Mouse (Mus musculus): ENCODE measurements around the gene Mns1.

The Mns1 gene

GRCm38 (mm10) chr9:72475511-72475910 is 37.7 kb downstream of the Mns1 start:
- DNase-seq (ENCODE audit: low read depth, low spot score) = no peak

- no peak for DNase-seq (ENCODE audit: low read depth, low spot score)
These were observed 39.5 kb downstream of the Mns1 start for GRCm38 (mm10) chr9:72477306-72477705.

DNA sequence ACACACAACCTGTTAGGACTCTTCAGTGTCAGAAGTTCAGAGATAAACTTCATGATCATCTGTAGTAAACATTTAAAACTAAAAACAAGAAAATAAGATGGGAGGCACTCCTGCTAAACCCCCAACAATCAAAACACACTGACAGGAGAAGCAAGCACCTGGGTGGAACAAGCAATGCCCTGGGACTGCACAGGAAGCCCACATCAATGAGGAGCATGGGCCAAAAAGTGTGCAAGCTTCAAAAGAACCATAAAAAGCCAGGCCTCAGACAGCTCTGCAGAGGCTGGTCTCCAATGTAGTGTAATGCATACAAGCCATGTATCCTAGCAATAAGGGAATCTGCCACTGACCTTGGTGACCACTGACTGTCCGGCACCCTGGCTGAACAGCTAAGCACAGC is 41.5 kb downstream of the Mns1 start:
- no peak for DNase-seq (ENCODE audit: low read depth, low spot score)

DNA sequence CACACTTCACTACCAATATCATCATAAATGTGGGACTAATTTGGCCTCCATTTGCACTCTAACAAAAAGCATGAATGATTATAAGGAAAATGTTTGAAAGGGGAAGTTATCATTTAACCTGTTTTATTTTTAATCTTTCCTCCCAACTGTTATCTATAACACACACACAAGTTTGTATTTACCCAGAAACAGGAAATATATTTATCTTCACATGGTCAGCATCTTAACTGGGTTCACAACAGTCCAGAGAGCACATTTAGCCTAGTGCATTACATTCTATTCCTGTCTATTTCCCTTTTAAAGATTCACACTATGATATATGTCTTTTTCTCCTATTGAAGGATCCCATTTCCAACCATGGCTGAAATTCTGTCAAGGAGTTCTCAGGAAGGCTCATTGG is 50.7 kb downstream of the Mns1 start:
- no peak for DNase-seq (ENCODE audit: low read depth, low spot score)

- DNase-seq (ENCODE audit: low read depth, low spot score) = no peak
These were observed 51.3 kb downstream of the Mns1 start for GRCm38 (mm10) chr9:72489131-72489530.

GRCm38 (mm10) chr9:72491559-72492193 is 53.9 kb downstream of the Mns1 start:
- DNase-seq (ENCODE audit: low read depth, low spot score) = peak; percentile 90

- no peak for DNase-seq (ENCODE audit: low read depth, low spot score)
These were observed 54.4 kb downstream of the Mns1 start, which contains the start of gene Tex9 for GRCm38 (mm10) chr9:72492194-72492565. Gene Tex9, minus strand, starts transcription at chr9:72492212.

DNA sequence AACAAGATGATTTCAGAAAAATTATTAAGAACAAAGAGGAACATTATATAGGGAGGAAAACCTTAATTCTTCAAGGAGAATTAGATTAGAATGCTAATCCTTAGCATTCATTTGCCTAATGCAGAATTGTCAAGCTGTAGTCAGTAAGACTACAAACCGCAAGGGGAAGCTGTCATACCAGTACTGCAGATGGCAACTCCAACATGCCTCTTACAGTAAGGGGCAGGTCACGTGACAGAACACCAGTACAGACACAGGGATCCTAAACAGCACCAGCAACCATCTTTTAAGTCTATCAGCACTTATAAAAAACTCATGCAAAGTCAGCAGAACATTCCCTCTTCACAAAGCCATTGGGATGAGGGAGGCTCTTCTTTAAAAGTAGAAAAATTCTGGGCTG is 55.7 kb downstream of the Mns1 start:
- DNase-seq (ENCODE audit: low read depth, low spot score) = no peak

GRCm38 (mm10) chr9:72493984-72494685 is 56.3 kb downstream of the Mns1 start:
- no peak for DNase-seq (ENCODE audit: low read depth, low spot score)

DNA sequence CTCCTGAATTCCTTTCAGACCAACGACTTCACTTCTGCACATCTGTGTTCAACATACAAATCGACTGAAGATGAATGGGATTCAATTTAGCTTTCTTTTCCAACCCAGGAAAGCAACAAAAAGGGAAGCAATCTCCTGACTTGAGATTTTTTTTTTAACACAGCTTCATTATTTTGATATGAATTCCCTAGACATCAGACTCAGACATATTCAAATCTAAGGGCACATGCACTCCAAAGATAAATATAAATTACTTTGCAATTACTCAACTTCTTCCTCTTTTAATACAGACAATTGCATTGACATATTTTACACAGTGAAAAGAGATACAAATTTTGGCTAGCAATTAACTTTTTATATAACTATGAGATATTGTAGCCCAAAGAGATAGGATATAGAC is 58.9 kb downstream of the Mns1 start:
- DNase-seq (ENCODE audit: low read depth, low spot score) = no peak

DNA sequence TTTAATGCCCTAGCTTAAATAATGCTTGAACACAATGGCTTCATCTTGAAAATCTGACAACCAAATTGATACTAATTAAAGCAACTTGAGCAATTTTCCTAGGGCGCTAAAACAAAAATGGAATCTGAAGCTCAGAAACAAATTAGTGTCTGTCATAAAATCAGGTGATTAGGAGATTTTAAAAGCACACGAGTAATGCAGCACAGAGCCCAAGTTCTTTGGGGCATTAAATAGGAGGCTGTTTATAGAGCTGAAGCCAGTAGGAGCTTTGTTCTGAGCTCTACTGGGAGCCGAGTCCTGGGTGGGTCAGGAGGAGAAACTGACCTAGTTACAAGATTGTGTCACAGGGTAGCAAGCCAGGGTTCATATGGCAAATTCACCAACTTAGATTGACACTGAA is 59.4 kb downstream of the Mns1 start:
- no peak for DNase-seq (ENCODE audit: low read depth, low spot score)

Measured in mesoderm, embryonic 11.5 days (tissue).